Mouse (Mus musculus): Measurements from ENCODE around the gene Dap3. TPM values are rescaled to one million over a fixed set of nuclear protein-coding genes. Genes with fewer than 3 reads are reported as not detected.

Dap3 gene
- polyA plus RNA-seq, 1 experiment, result 23.7 TPM

GRCm38 (mm10) chr3:88953246-88953645 lies 2.3 kb upstream of the Dap3 start:
- TF ChIP-seq CTCF (IDR thresholded peaks at IDR 0.05; ENCODE audit: extremely low read depth, insufficient read depth, insufficient read length, insufficient replicate concordance) (no peak), POLR2A (IDR thresholded peaks at IDR 0.05; ENCODE audit: low read depth, low read length) (no peak)
- DNase-seq (ENCODE audit: low read depth in 1 of 2, low spot score in 2 of 2), result no peak
- Histone ChIP-seq H3K4me3 (ENCODE audit: extremely low read depth, insufficient read depth, insufficient read length) (no peak overlapping the region), H3K27ac (ENCODE audit: insufficient read depth, low read length) (no peak overlapping the region), H3K27me3 (ENCODE audit: control insufficient read depth, insufficient read depth, low read length) (no peaks in the 10 kb centered on the region), H3K36me3 (ENCODE audit: control insufficient read depth, insufficient read depth, low read length) (no peaks in the 10 kb centered on the region), H3K4me1 (ENCODE audit: control insufficient read depth, insufficient read depth, insufficient read length) (peaks cover 2% of the 10 kb centered on the region; the same call in 1 of the 2 replicates)
- WGBS, result 85% methylated on average over 4 of the region's 4 CpGs

GRCm38 (mm10) chr3:88951327-88951800 lies 383 bp upstream of the Dap3 start:
- WGBS, result 2% methylated on average over 5 of the region's 5 CpGs
- TF ChIP-seq CTCF (IDR thresholded peaks at IDR 0.05; ENCODE audit: extremely low read depth, insufficient read depth, insufficient read length, insufficient replicate concordance), result no peak
- TF ChIP-seq POLR2A (IDR thresholded peaks at IDR 0.05; ENCODE audit: low read depth, low read length), result no peak
- DNase-seq (ENCODE audit: low read depth in 1 of 2, low spot score in 2 of 2), result no peak
- Histone ChIP-seq H3K36me3 (ENCODE audit: control insufficient read depth, insufficient read depth, low read length) (no peaks in the 10 kb centered on the region), H3K4me3 (ENCODE audit: extremely low read depth, insufficient read depth, insufficient read length) (peak overlapping the region; percentile 93), H3K27me3 (ENCODE audit: control insufficient read depth, insufficient read depth, low read length) (no peaks in the 10 kb centered on the region), H3K4me1 (ENCODE audit: control insufficient read depth, insufficient read depth, insufficient read length) (peaks cover 2% of the 10 kb centered on the region; the same call in 1 of the 2 replicates), H3K27ac (ENCODE audit: insufficient read depth, low read length) (peak overlapping the region; percentile 97)

GRCm38 (mm10) chr3:88949786-88950575 lies 1.0 kb downstream of the Dap3 start:
- no peaks in the 10 kb centered on the region for H3K27me3 ChIP-seq (ENCODE audit: control insufficient read depth, insufficient read depth, low read length)
- WGBS, result 2% methylated on average over 68 of the region's 92 CpGs

GRCm38 (mm10) chr3:88944109-88944508 lies 6.9 kb downstream of the Dap3 start:
- peaks cover 12% of the 10 kb centered on the region for H3K36me3 ChIP-seq (ENCODE audit: control insufficient read depth, insufficient read depth, low read length)

More at GRCm38 (mm10) chr3:88949786-88950575, 1.0 kb downstream of the Dap3 start:
- Histone ChIP-seq H3K36me3 (ENCODE audit: control insufficient read depth, insufficient read depth, low read length) (no peaks in the 10 kb centered on the region), H3K4me1 (ENCODE audit: control insufficient read depth, insufficient read depth, insufficient read length) (peaks cover 2% of the 10 kb centered on the region; the same call in 1 of the 2 replicates), H3K4me3 (ENCODE audit: extremely low read depth, insufficient read depth, insufficient read length) (peak overlapping the region; percentile 93), H3K27ac (ENCODE audit: insufficient read depth, low read length) (peak overlapping the region; percentile 96)
- peak; percentile 49; the same call in 1 of the 2 replicates for TF ChIP-seq POLR2A (IDR thresholded peaks at IDR 0.05; ENCODE audit: low read depth, low read length)
- no peak; the same call in 1 of the 2 replicates for TF ChIP-seq CTCF (IDR thresholded peaks at IDR 0.05; ENCODE audit: extremely low read depth, insufficient read depth, insufficient read length, insufficient replicate concordance)
- peak; percentile 66 to 82 for DNase-seq (ENCODE audit: low read depth in 1 of 2, low spot score in 2 of 2)

GRCm38 (mm10) chr3:88942316-88942880 lies 8.6 kb downstream of the Dap3 start:
- no peak overlapping the region for H3K4me3 ChIP-seq (ENCODE audit: extremely low read depth, insufficient read depth, insufficient read length)
- no peaks in the 10 kb centered on the region for H3K27me3 ChIP-seq (ENCODE audit: control insufficient read depth, insufficient read depth, low read length)
- no peak for DNase-seq (ENCODE audit: low read depth in 1 of 2, low spot score in 2 of 2)
- H3K4me1 ChIP-seq (ENCODE audit: control insufficient read depth, insufficient read depth, insufficient read length), result no peaks in the 10 kb centered on the region
- TF ChIP-seq CTCF (IDR thresholded peaks at IDR 0.05; ENCODE audit: extremely low read depth, insufficient read depth, insufficient read length, insufficient replicate concordance) (no peak), POLR2A (IDR thresholded peaks at IDR 0.05; ENCODE audit: low read depth, low read length) (no peak)
- H3K36me3 ChIP-seq (ENCODE audit: control insufficient read depth, insufficient read depth, low read length), result peaks cover 13% of the 10 kb centered on the region
- WGBS, result 96% methylated on average over 10 of the region's 10 CpGs
- no peak overlapping the region for H3K27ac ChIP-seq (ENCODE audit: insufficient read depth, low read length)

More at GRCm38 (mm10) chr3:88944109-88944508, 6.9 kb downstream of the Dap3 start:
- DNase-seq (ENCODE audit: low read depth in 1 of 2, low spot score in 2 of 2), result no peak
- Histone ChIP-seq H3K27ac (ENCODE audit: insufficient read depth, low read length) (no peak overlapping the region), H3K27me3 (ENCODE audit: control insufficient read depth, insufficient read depth, low read length) (no peaks in the 10 kb centered on the region), H3K4me1 (ENCODE audit: control insufficient read depth, insufficient read depth, insufficient read length) (no peaks in the 10 kb centered on the region), H3K4me3 (ENCODE audit: extremely low read depth, insufficient read depth, insufficient read length) (no peak overlapping the region)
- 81% methylated on average over 4 of the region's 4 CpGs for WGBS
- TF ChIP-seq POLR2A (IDR thresholded peaks at IDR 0.05; ENCODE audit: low read depth, low read length) (no peak), CTCF (IDR thresholded peaks at IDR 0.05; ENCODE audit: extremely low read depth, insufficient read depth, insufficient read length, insufficient replicate concordance) (no peak)

GRCm38 (mm10) chr3:88939749-88940148 lies 11.2 kb downstream of the Dap3 start:
- Histone ChIP-seq H3K27me3 (ENCODE audit: control insufficient read depth, insufficient read depth, low read length) (no peaks in the 10 kb centered on the region), H3K4me1 (ENCODE audit: control insufficient read depth, insufficient read depth, insufficient read length) (no peaks in the 10 kb centered on the region), H3K36me3 (ENCODE audit: control insufficient read depth, insufficient read depth, low read length) (peaks cover 14% of the 10 kb centered on the region), H3K4me3 (ENCODE audit: extremely low read depth, insufficient read depth, insufficient read length) (no peak overlapping the region), H3K27ac (ENCODE audit: insufficient read depth, low read length) (no peak overlapping the region)
- 67% methylated on average over 3 of the region's 3 CpGs for WGBS
- peak in 1 of 2 experiments; percentile 40 for DNase-seq (ENCODE audit: low read depth in 1 of 2, low spot score in 2 of 2)
- no peak for TF ChIP-seq POLR2A (IDR thresholded peaks at IDR 0.05; ENCODE audit: low read depth, low read length)
- no peak for TF ChIP-seq CTCF (IDR thresholded peaks at IDR 0.05; ENCODE audit: extremely low read depth, insufficient read depth, insufficient read length, insufficient replicate concordance)

All from spleen, adult 2 months (tissue).